23 mouse cellular contexts compared by ENCODE assay signal in genomic region chr19:9105101-9105685, GRCm38 (mm10). TPM values are rescaled to one million over a fixed set of nuclear protein-coding genes. Genes with fewer than 3 reads are reported as not detected.
DNase-seq lines count a peak whose midpoint lies in the region; ATAC-seq lines count a peak whose summit lies in the region.
"Had no signal": no experiment of that assay in that cellular context is flagged by ENCODE, and none has a peak within 500 bp of the region (broad histone marks: within the 10 kb centered on the region; RNA-seq: fewer than 3 reads in every experiment).

No protein-coding gene starts in this region.

- H3K27me3 ChIP-seq in heart, embryonic 11.5 days (ENCODE audit: control insufficient read depth, insufficient read depth, low read length), result no peaks in the 10 kb centered on the region
- H3K27me3 ChIP-seq: embryonic facial prominence, embryonic 12.5 days; forebrain, embryonic 15.5 days; heart, embryonic 13.5 days; hindbrain, embryonic 15.5 days; kidney, embryonic 15.5 days; liver, embryonic 13.5 days; neural tube, embryonic 13.5 days had no signal

- ATAC-seq in heart, embryonic 11.5 days (replicated peaks; ENCODE audit: insufficient number of reproducible peaks, low FRiP score, low TSS enrichment), result no peak
- ATAC-seq: forebrain, embryonic 15.5 days had no signal

- no peaks in the 10 kb centered on the region for H3K9me3 ChIP-seq in heart, embryonic 11.5 days (replicated peaks; ENCODE audit: control insufficient read depth, low read length)
- H3K9me3 ChIP-seq: embryonic facial prominence, embryonic 12.5 days; forebrain, embryonic 15.5 days; heart, embryonic 13.5 days; hindbrain, embryonic 15.5 days; kidney, embryonic 15.5 days; liver, embryonic 13.5 days; megakaryocyte, embryonic 14.5 days; neural tube, embryonic 13.5 days had no signal

- H3K4me3 ChIP-seq in heart, embryonic 11.5 days (ENCODE audit: low read depth, low read length), result no peak overlapping the region
- H3K4me3 ChIP-seq: embryonic facial prominence, embryonic 12.5 days; forebrain, embryonic 15.5 days; heart, embryonic 13.5 days; hindbrain, embryonic 15.5 days; kidney, embryonic 15.5 days; liver, embryonic 13.5 days; megakaryocyte, embryonic 14.5 days; neural tube, embryonic 13.5 days had no signal

- intact Hi-C loops in heart, postnatal 10 days (cut with DNase I), result no loop called here

- H3K27ac ChIP-seq in heart, embryonic 11.5 days (ENCODE audit: low read depth, low read length), result no peak overlapping the region
- H3K27ac ChIP-seq: embryonic facial prominence, embryonic 12.5 days; forebrain, embryonic 15.5 days; hindbrain, embryonic 15.5 days; liver, embryonic 13.5 days; neural tube, embryonic 13.5 days had no signal

- no peak overlapping the region for H3K4me2 ChIP-seq in heart, embryonic 11.5 days
- H3K4me2 ChIP-seq: embryonic facial prominence, embryonic 12.5 days; forebrain, embryonic 15.5 days; heart, embryonic 13.5 days; hindbrain, embryonic 15.5 days; kidney, embryonic 15.5 days; liver, embryonic 13.5 days; neural tube, embryonic 13.5 days had no signal

- H3K4me1 ChIP-seq in heart, embryonic 11.5 days (ENCODE audit: control insufficient read depth, insufficient read depth, low read length), result peaks cover 15% of the 10 kb centered on the region
- H3K4me1 ChIP-seq: forebrain, embryonic 15.5 days; hindbrain, embryonic 15.5 days had no signal

- no peaks in the 10 kb centered on the region for H3K36me3 ChIP-seq in heart, embryonic 11.5 days (ENCODE audit: control insufficient read depth, insufficient read depth, low read length)
- H3K36me3 ChIP-seq: embryonic facial prominence, embryonic 12.5 days; forebrain, embryonic 15.5 days; heart, embryonic 13.5 days; hindbrain, embryonic 15.5 days; kidney, embryonic 15.5 days; liver, embryonic 13.5 days; neural tube, embryonic 13.5 days had no signal

- WGBS in heart, embryonic 11.5 days (ENCODE audit: insufficient replicate concordance), result 73% methylated on average over 3 of the region's 3 CpGs

- H3K9ac ChIP-seq in heart, embryonic 11.5 days (ENCODE audit: low read depth, low read length), result no peak overlapping the region
- H3K9ac ChIP-seq: embryonic facial prominence, embryonic 12.5 days; forebrain, embryonic 15.5 days; hindbrain, embryonic 15.5 days; kidney, embryonic 15.5 days; liver, embryonic 13.5 days; neural tube, embryonic 13.5 days had no signal

- peak; percentile 56 to 72 for DNase-seq in heart, adult 18-20 months
- peak; percentile 64 for DNase-seq in 3T3-L1 (ENCODE audit: low read depth, low spot score)
- peak; percentile 74 for DNase-seq in gastrocnemius, adult 18-20 months (ENCODE audit: low spot score)
- peak; percentile 52 to 56 for DNase-seq in heart, postnatal 10 days
- no peak for DNase-seq in thymus, postnatal 36 days
- DNase-seq in cerebellum, adult 9-11 months, result no peak
- no peak for DNase-seq in layer of hippocampus, adult 18-20 months (ENCODE audit: low spot score in 2 of 2)
- DNase-seq: adrenal gland, adult 8-10 months; B cell, adult 2 months; cerebellum, postnatal 14 days; liver, embryonic 13.5 days; thymus, adult 2 months had no signal

RNA-seq across cellular contexts. Expression of gene Scgb1a1, which starts 17.4 kb away (rescaled TPM):
- 10 to 100 TPM in 1 of 2 experiments, not detected in 1; 80.4 TPM for total RNA-seq in heart, adult 18-20 months (2021)
- not detected in 2 replicates for polyA plus RNA-seq in heart, embryonic 11.5 days (2014; fragmentation: Nextera tagmentation; extraction: Ambion mirVana)
- total RNA-seq in gastrocnemius, adult 18-20 months (2021), result not detected
- total RNA-seq in heart, postnatal 10 days (2021), result 1 to 10 TPM in 1 of 2 experiments, not detected in 1; 4.2 TPM
- total RNA-seq in layer of hippocampus, adult 18-20 months (2021), result not detected
- total RNA-seq: layer of hippocampus, postnatal 10 days; left cerebral cortex, postnatal 14 days; midbrain, postnatal 0 days had no signal
- polyA plus RNA-seq: embryonic facial prominence, embryonic 12.5 days; forebrain, embryonic 15.5 days; heart, embryonic 13.5 days; hindbrain, embryonic 15.5 days; kidney, embryonic 15.5 days; liver, embryonic 13.5 days; midbrain, postnatal 0 days; neural tube, embryonic 13.5 days had no signal

RNA-seq across cellular contexts. Expression of gene Asrgl1, which starts 30.2 kb away (rescaled TPM):
- 10 to 100 TPM; 33.8 to 36.0 TPM for total RNA-seq in heart, adult 18-20 months (2021)
- polyA plus RNA-seq in heart, embryonic 11.5 days (2014; fragmentation: Nextera tagmentation; extraction: Ambion mirVana), result 8.4 and 12.2 TPM in 2 replicates
- total RNA-seq in gastrocnemius, adult 18-20 months (2021), result 10 to 100 TPM; 44.3 to 47.3 TPM
- 10 to 100 TPM; 18.5 to 18.6 TPM for total RNA-seq in heart, postnatal 10 days (2021)
- total RNA-seq in layer of hippocampus, adult 18-20 months (2021), result 100 to 1,000 TPM; 151 to 160 TPM

Comparison
In these comparisons a context has a peak if more than half of its experiments do, and no peak if none do; other contexts are left out.
1. DNase-seq: peak in heart, adult 18-20 months (2 of 2), 3T3-L1 (single experiment), gastrocnemius, adult 18-20 months (single experiment) and heart, postnatal 10 days (2 of 2); none in thymus, postnatal 36 days (0 of 2), cerebellum, adult 9-11 months (single experiment) and layer of hippocampus, adult 18-20 months (0 of 2).